In the genomic region with DNA sequence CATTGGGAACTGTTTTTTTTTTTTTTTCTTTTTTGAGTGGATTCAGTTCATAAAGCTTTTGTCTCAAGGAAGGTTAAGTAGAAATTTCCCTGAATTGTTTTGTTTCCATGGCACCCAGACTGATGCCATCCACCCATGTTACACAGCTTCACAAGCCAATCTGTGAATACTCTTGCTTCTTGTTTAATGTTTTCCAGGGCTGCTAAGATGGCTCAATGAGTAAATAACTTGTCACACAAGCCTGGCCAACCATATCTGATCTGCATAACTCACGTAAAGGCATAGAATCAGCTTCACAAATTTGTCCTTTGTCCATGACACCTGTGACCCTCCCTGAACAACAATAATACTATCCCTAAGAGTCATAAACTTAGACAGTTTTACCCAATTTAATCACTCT, we compare ENCODE assay signal across 23 mouse cellular contexts.
"Had no signal": no experiment of that assay in that cellular context is flagged by ENCODE, and none has a peak within 500 bp of the region (broad histone marks: within the 10 kb centered on the region; RNA-seq: fewer than 3 reads in every experiment).

No protein-coding gene starts in this region.

- H3K27me3 ChIP-seq: heart, embryonic 13.5 days; heart, embryonic 15.5 days; hindbrain, embryonic 13.5 days; hindbrain, embryonic 15.5 days; limb, embryonic 13.5 days; limb, embryonic 15.5 days; liver, embryonic 12.5 days had no signal

- H3K36me3 ChIP-seq: heart, embryonic 13.5 days; heart, embryonic 15.5 days; hindbrain, embryonic 13.5 days; hindbrain, embryonic 15.5 days; limb, embryonic 13.5 days; limb, embryonic 15.5 days; liver, embryonic 12.5 days had no signal

- DNase-seq: forebrain, postnatal 0 days; gastrocnemius, postnatal 14 days; gastrocnemius, postnatal 36 days; heart, adult 11 months; heart, adult 2 months; heart, postnatal 14 days; heart, postnatal 36 days; kidney, adult 18-20 months; kidney, postnatal 10 days; layer of hippocampus, adult 9-11 months; layer of hippocampus, postnatal 36 days; left cerebral cortex, postnatal 4 days had no signal

- H3K4me2 ChIP-seq: heart, embryonic 11.5 days; heart, embryonic 13.5 days; heart, embryonic 15.5 days; hindbrain, embryonic 13.5 days; hindbrain, embryonic 15.5 days; limb, embryonic 13.5 days; limb, embryonic 15.5 days; liver, embryonic 12.5 days had no signal

- H3K4me3 ChIP-seq: heart, adult 2 months; heart, embryonic 13.5 days; heart, embryonic 15.5 days; hindbrain, embryonic 13.5 days; hindbrain, embryonic 15.5 days; limb, embryonic 13.5 days; limb, embryonic 15.5 days; liver, embryonic 12.5 days had no signal

- H3K9ac ChIP-seq: forebrain, postnatal 0 days; heart, embryonic 13.5 days; heart, embryonic 15.5 days; hindbrain, embryonic 13.5 days; hindbrain, embryonic 15.5 days; limb, embryonic 13.5 days; limb, embryonic 15.5 days; liver, embryonic 12.5 days; liver, embryonic 14.5 days had no signal

- H3K4me1 ChIP-seq: hindbrain, embryonic 15.5 days; limb, embryonic 15.5 days; liver, embryonic 12.5 days had no signal

- ATAC-seq: forebrain, postnatal 0 days; hindbrain, postnatal 0 days; intestine, embryonic 16.5 days; liver, embryonic 12.5 days had no signal

- H3K9me3 ChIP-seq: heart, embryonic 13.5 days; heart, embryonic 15.5 days; hindbrain, embryonic 13.5 days; hindbrain, embryonic 15.5 days; limb, embryonic 13.5 days; limb, embryonic 15.5 days; liver, embryonic 12.5 days had no signal

- H3K27ac ChIP-seq: heart, adult 2 months; heart, embryonic 13.5 days; heart, embryonic 15.5 days; hindbrain, embryonic 13.5 days; hindbrain, embryonic 15.5 days; hindbrain, postnatal 0 days; limb, embryonic 13.5 days; limb, embryonic 15.5 days; liver, embryonic 12.5 days; liver, embryonic 14.5 days had no signal
